Mouse (Mus musculus) CH12.LX (cell line): ENCODE results near the gene Smc5. TPM values are rescaled to one million over a fixed set of nuclear protein-coding genes. Genes with fewer than 3 reads are reported as not detected.
A peak's percentile ranks its signal among the peaks of the same experiment; 100 is the strongest.

Experiments
- DNase-seq: peaks from one replicate; pipeline ENCODE4 v3.0.0-alpha.2; 2013; ENCODE audit errors: extremely low read depth
- H3K27ac ChIP-seq: 2 replicates; pipeline ENCODE4 v1.5.1; 2012; ENCODE audit warnings: low read depth, mild to moderate bottlenecking, control low read depth, moderate library complexity; ENCODE audit not compliant: insufficient read depth
- H3K27me3 ChIP-seq: replicated peaks from 2 replicates; pipeline ENCODE3; 2012; ENCODE audit warnings: inconsistent platforms
- H3K36me3 ChIP-seq, 2 experiments: replicated peaks in 1 of 2; 2 replicates each; pipeline versions ENCODE3 to v1.6.1; 2012; ENCODE audit warnings: inconsistent platforms in 1 of 2, low read length in 1 of 2, mild to moderate bottlenecking in 1 of 2, mixed read lengths in 1 of 2, moderate library complexity in 1 of 2; ENCODE audit not compliant: control insufficient read depth in 1 of 2, insufficient read depth in 1 of 2
- H3K4me1 ChIP-seq, 2 experiments: 2 replicates each; pipeline ENCODE4 v1.6.1; 2012; ENCODE audit warnings: inconsistent platforms in 1 of 2, moderate library complexity in 1 of 2; ENCODE audit not compliant: insufficient read depth in 2 of 2, control insufficient read depth in 1 of 2
- H3K4me2 ChIP-seq: 2 replicates; pipeline ENCODE4 v1.6.1; 2012; ENCODE audit warnings: low read depth, mild to moderate bottlenecking, control low read depth; ENCODE audit not compliant: poor library complexity, insufficient read depth, severe bottlenecking
- H3K4me3 ChIP-seq, 3 experiments: fragments of 150-350 bp in 1 of 3; sonication (generic) in 1 of 3; replicated peaks in 1 of 3; 2 replicates each; pipeline versions ENCODE3 to v1.5.1; 2011 to 2012; ENCODE audit warnings: low read depth in 2 of 3, low read length in 2 of 3, mild to moderate bottlenecking in 2 of 3, moderate library complexity in 2 of 3, control low read depth in 1 of 3, improper control_type of control experiment in 1 of 3, inconsistent platforms in 1 of 3, mixed read lengths in 1 of 3; ENCODE audit not compliant: poor library complexity in 1 of 3
- H3K79me2 ChIP-seq: replicated peaks from 2 replicates; pipeline ENCODE4 v1.6.1; 2012; ENCODE audit warnings: mild to moderate bottlenecking, moderate library complexity; ENCODE audit not compliant: control insufficient read depth, poor library complexity, insufficient read depth, severe bottlenecking; ENCODE audit errors: extremely low read depth
- H3K9ac ChIP-seq: 2 replicates; pipeline ENCODE4 v1.6.1; 2012; ENCODE audit warnings: low read depth, mild to moderate bottlenecking, control low read depth, moderate library complexity; ENCODE audit not compliant: insufficient read depth
- H3K9me3 ChIP-seq: replicated peaks from 2 replicates; pipeline ENCODE3; 2012; ENCODE audit warnings: low read length, inconsistent platforms, mixed read lengths
- BHLHE40 ChIP-seq: IDR thresholded peaks from 2 replicates; pipeline ENCODE4 v1.6.1; 2011; ENCODE audit warnings: mild to moderate bottlenecking, low read depth, low read length, improper control_type of control experiment
- CHD1 ChIP-seq: IDR thresholded peaks from 2 replicates; pipeline ENCODE4 v1.6.1; 2012; ENCODE audit warnings: low read depth, low read length, improper control_type of control experiment, inconsistent platforms
- CTCF ChIP-seq, 2 experiments: IDR thresholded peaks in 1 of 2; conservative IDR thresholded peaks in 1 of 2; 2 replicates each; pipeline ENCODE4 v1.5.1; 2011 to 2012; ENCODE audit warnings: low read depth in 2 of 2, low read length in 2 of 2, improper control_type of control experiment in 1 of 2, inconsistent platforms in 1 of 2, mild to moderate bottlenecking in 1 of 2, moderate library complexity in 1 of 2
- E2F4 ChIP-seq: IDR thresholded peaks from 2 replicates; pipeline ENCODE4 v1.6.1; 2011; ENCODE audit warnings: low read depth, low read length, improper control_type of control experiment; ENCODE audit not compliant: insufficient replicate concordance
- ELF1 ChIP-seq: IDR thresholded peaks from 2 replicates; pipeline ENCODE4 v1.6.1; 2014; ENCODE audit warnings: low read depth, mild to moderate bottlenecking, inconsistent platforms, low read length, improper control_type of control experiment
- GABPA ChIP-seq: IDR thresholded peaks from 2 replicates; pipeline ENCODE4 v1.6.1; 2012; ENCODE audit warnings: low read depth, low read length, improper control_type of control experiment, inconsistent platforms; ENCODE audit not compliant: insufficient replicate concordance
- IRF4 ChIP-seq: IDR thresholded peaks from 2 replicates; pipeline ENCODE4 v1.6.1; 2014; ENCODE audit warnings: low read depth, mild to moderate bottlenecking, inconsistent platforms, low read length, improper control_type of control experiment
- MAFK ChIP-seq: IDR thresholded peaks from 2 replicates; pipeline ENCODE4 v1.6.1; 2011; ENCODE audit warnings: low read length, improper control_type of control experiment; ENCODE audit not compliant: insufficient replicate concordance
- MXI1 ChIP-seq: IDR thresholded peaks from 2 replicates; pipeline ENCODE4 v1.6.1; 2011; ENCODE audit warnings: mild to moderate bottlenecking, low read depth, low read length, improper control_type of control experiment
- MYC ChIP-seq: IDR thresholded peaks from 2 replicates; pipeline ENCODE4 v1.6.1; 2011; ENCODE audit warnings: low read depth, mild to moderate bottlenecking, improper control_type of control experiment, low read length
- NELFE ChIP-seq: IDR thresholded peaks from 2 replicates; pipeline ENCODE4 v1.6.1; 2011; ENCODE audit warnings: low read depth, low read length, improper control_type of control experiment
- PAX5 ChIP-seq: IDR thresholded peaks from 2 replicates; pipeline ENCODE4 v1.6.1; 2012; ENCODE audit warnings: low read length, inconsistent platforms, mixed read lengths
- POLR2AphosphoS2 ChIP-seq: IDR thresholded peaks from 2 replicates; pipeline ENCODE4 v1.6.1; 2011; ENCODE audit warnings: low read depth, low read length, improper control_type of control experiment
- RAD21 ChIP-seq: IDR thresholded peaks from 2 replicates; pipeline ENCODE4 v1.6.1; 2011; ENCODE audit warnings: low read depth, mild to moderate bottlenecking, low read length, improper control_type of control experiment, moderate library complexity
- TBP ChIP-seq: conservative IDR thresholded peaks from 2 replicates; pipeline ENCODE4 v1.6.1; 2011; ENCODE audit warnings: low read depth, low read length, improper control_type of control experiment
- UBTF ChIP-seq: IDR thresholded peaks from 2 replicates; pipeline ENCODE4 v1.6.1; 2012; ENCODE audit warnings: low read depth, mild to moderate bottlenecking, inconsistent platforms, low read length, improper control_type of control experiment, moderate library complexity
- ZNF384 ChIP-seq: IDR thresholded peaks from 2 replicates; pipeline ENCODE4 v1.6.1; 2012; ENCODE audit warnings: low read depth, low read length, improper control_type of control experiment, inconsistent platforms
- dilution Hi-C: fragments of 300-500 bp; cut with MboI; formaldehyde crosslinking; loops from 2 replicates; pipeline ENCODE4 v1.14.3; 2020; ENCODE audit warnings: low sequenced_read_pairs; ENCODE audit not compliant: extremely low pct_unique_long_range_greater_than_20kb, extremely low pct_ligation_motif_present
- in situ Hi-C: fragments of 300-500 bp; cut with MboI; formaldehyde crosslinking; loops from 3 replicates; pipeline ENCODE4 v1.14.3; 2019; ENCODE audit warnings: low sequenced_read_pairs, low pct_ligation_motif_present, low pct_unique_long_range_greater_than_20kb, mixed read lengths
- polyA plus RNA-seq: library from polyadenylated mRNA; unstranded; fragments of >175 nt; gene quantifications from 2 replicates; pipeline ENCODE4 v1.2.1, GENCODE M21; 2012; ENCODE audit warnings: low read depth; ENCODE audit not compliant: insufficient read length
- total RNA-seq, 2 experiments: library from RNA; depleted of rRNA; stranded (reverse); fragments of 300-350 nt in 1 of 2; fragments of >200 nt in 1 of 2; gene quantifications; 2 replicates each; pipeline ENCODE4 v1.2.3; 2012 to 2014

Smc5 gene
- total and polyA plus RNA-seq, 3 experiments: 22.8 to 43.4 (median 34.5) TPM

DNA sequence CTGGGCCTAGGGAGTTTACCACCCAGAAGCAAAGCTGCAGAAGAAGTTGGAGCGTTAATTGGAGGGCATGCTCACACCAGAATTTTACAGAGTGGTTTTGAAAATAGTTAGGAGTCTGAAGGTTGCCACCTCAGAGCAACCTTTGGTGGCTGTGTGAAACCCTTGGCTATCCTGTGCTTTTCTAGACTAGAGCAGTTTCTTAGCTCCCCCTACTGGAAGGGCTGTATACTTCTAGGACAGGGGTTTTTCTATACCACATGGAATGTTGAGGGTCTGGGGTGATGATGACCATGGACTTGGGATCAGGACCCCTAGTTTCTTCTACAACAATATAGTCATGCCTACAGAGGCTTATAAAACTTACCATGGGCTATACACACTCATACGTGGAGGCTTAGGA is 36.3 kb upstream of the Smc5 start:
- no peaks in the 10 kb centered on the region for H3K36me3 ChIP-seq
- H3K27ac ChIP-seq: no peak overlapping the region
- no peaks in the 10 kb centered on the region for H3K27me3 ChIP-seq
- no peaks in the 10 kb centered on the region for H3K79me2 ChIP-seq
- no peak overlapping the region for H3K9ac ChIP-seq
- no peak overlapping the region for H3K4me2 ChIP-seq
- no peak for TF ChIP-seq NELFE
- no peak for TF ChIP-seq UBTF
- peak; percentile 18 to 61; a peak in 3 of 4 replicates for TF ChIP-seq CTCF (conservative IDR thresholded peaks at IDR 0.05 in 1 of 2, IDR thresholded peaks at IDR 0.05 in 1 of 2; ENCODE audit: low read depth in 2 of 2, low read length in 2 of 2)
- TF ChIP-seq ZNF384: no peak
- TF ChIP-seq CHD1: no peak
- no peak for TF ChIP-seq POLR2AphosphoS2
- peak; percentile 54 for TF ChIP-seq RAD21
- H3K4me3 ChIP-seq: no peak overlapping the region
- peaks cover 0 to 3% of the 10 kb centered on the region in 2 experiments; a peak in 1 of 4 replicates for H3K4me1 ChIP-seq
- DNase-seq: peak; percentile 16
- in situ Hi-C loops: no loop called here
- dilution Hi-C loops: no loop called here
- H3K9me3 ChIP-seq: no peaks in the 10 kb centered on the region

DNA sequence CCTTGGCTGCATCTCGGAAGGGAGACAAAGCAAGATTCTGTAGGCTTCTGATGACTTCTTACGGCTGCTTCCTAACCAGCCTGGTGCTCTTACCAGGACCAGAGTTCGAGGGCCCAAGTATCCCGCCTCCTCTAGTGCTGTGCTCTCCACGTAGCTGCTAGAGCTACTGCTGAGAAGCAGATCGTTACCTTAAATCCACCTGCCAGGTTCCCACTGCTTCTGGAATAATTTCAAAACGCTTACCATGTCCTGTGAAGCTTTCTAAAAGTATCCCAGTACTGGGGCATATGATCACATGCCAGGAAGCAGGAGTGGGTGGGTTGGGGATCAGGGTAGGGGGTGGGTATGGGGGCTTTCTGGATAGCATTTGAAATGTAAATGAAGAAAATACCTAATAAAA is 33.0 kb upstream of the Smc5 start:
- dilution Hi-C loops: no loop called here
- Histone ChIP-seq H3K79me2 (no peaks in the 10 kb centered on the region), H3K4me2 (no peak overlapping the region), H3K4me1 (no peaks in the 10 kb centered on the region), H3K9me3 (no peaks in the 10 kb centered on the region), H3K27me3 (no peaks in the 10 kb centered on the region), H3K36me3 (no peaks in the 10 kb centered on the region), H3K9ac (no peak overlapping the region), H3K27ac (no peak overlapping the region), H3K4me3 (no peak overlapping the region)
- in situ Hi-C loops: no loop called here
- DNase-seq: no peak
- TF ChIP-seq NELFE: no peak

DNA sequence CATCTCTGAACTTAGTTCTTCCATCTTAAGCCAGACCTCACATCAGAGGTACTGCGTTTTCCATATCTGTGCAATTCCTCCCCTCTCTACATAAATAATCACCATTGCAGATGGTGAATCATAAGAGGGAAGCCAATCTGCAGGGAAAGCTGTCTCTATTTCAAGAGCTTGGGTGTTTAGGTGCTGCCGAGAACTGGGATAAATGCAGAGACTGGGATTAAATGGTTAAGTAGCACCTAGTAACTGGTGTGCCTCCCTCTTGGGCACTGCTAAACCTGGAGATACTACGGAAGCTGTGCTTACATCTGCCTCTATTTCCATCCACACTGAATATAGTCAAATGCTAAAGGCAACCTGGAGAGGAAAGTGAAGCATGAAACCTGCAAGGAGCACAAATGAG is 26.3 kb upstream of the Smc5 start:
- H3K4me2 ChIP-seq: no peak overlapping the region
- no peaks in the 10 kb centered on the region for H3K27me3 ChIP-seq
- dilution Hi-C loops: no loop called here
- H3K4me1 ChIP-seq: no peaks in the 10 kb centered on the region
- no peak overlapping the region for H3K4me3 ChIP-seq
- H3K79me2 ChIP-seq: no peaks in the 10 kb centered on the region
- TF ChIP-seq PAX5 (no peak), MYC (no peak), E2F4 (no peak), TBP (no peak), CHD1 (no peak), IRF4 (no peak), MXI1 (no peak), BHLHE40 (no peak), GABPA (no peak), ELF1 (no peak), MAFK (no peak)
- no peak overlapping the region for H3K27ac ChIP-seq
- H3K9me3 ChIP-seq: no peaks in the 10 kb centered on the region
- no peaks in the 10 kb centered on the region for H3K36me3 ChIP-seq
- in situ Hi-C loops: no loop called here
- no peak overlapping the region for H3K9ac ChIP-seq
- no peak for DNase-seq
